Mouse (Mus musculus) CH12.LX (cell line): ENCODE results near the gene Tsn.
A peak's percentile ranks its signal among the peaks of the same experiment; 100 is the strongest.

Source experiments
- CHD2 ChIP-seq: IDR thresholded peaks from 2 replicates; pipeline ENCODE4 v1.6.1; 2011; ENCODE audit warnings: low read length, improper control_type of control experiment
- CTCF ChIP-seq, 2 experiments: IDR thresholded peaks in 1 of 2; conservative IDR thresholded peaks in 1 of 2; 2 replicates each; pipeline ENCODE4 v1.5.1; 2011 to 2012; ENCODE audit warnings: low read depth in 2 of 2, low read length in 2 of 2, improper control_type of control experiment in 1 of 2, inconsistent platforms in 1 of 2, mild to moderate bottlenecking in 1 of 2, moderate library complexity in 1 of 2
- E2F4 ChIP-seq: IDR thresholded peaks from 2 replicates; pipeline ENCODE4 v1.6.1; 2011; ENCODE audit warnings: low read depth, low read length, improper control_type of control experiment; ENCODE audit not compliant: insufficient replicate concordance
- EP300 ChIP-seq: IDR thresholded peaks from 2 replicates; pipeline ENCODE4 v1.6.1; 2011; ENCODE audit warnings: low read length, improper control_type of control experiment
- MAX ChIP-seq: IDR thresholded peaks from 2 replicates; pipeline ENCODE4 v1.6.1; 2011; ENCODE audit warnings: low read length, improper control_type of control experiment
- POLR2A ChIP-seq: IDR thresholded peaks from 2 replicates; pipeline ENCODE4 v1.6.1; 2011; ENCODE audit warnings: low read depth, mild to moderate bottlenecking, improper control_type of control experiment, low read length
- POLR2AphosphoS2 ChIP-seq: IDR thresholded peaks from 2 replicates; pipeline ENCODE4 v1.6.1; 2011; ENCODE audit warnings: low read depth, low read length, improper control_type of control experiment
- UBTF ChIP-seq: IDR thresholded peaks from 2 replicates; pipeline ENCODE4 v1.6.1; 2012; ENCODE audit warnings: low read depth, mild to moderate bottlenecking, inconsistent platforms, low read length, improper control_type of control experiment, moderate library complexity

DNA sequence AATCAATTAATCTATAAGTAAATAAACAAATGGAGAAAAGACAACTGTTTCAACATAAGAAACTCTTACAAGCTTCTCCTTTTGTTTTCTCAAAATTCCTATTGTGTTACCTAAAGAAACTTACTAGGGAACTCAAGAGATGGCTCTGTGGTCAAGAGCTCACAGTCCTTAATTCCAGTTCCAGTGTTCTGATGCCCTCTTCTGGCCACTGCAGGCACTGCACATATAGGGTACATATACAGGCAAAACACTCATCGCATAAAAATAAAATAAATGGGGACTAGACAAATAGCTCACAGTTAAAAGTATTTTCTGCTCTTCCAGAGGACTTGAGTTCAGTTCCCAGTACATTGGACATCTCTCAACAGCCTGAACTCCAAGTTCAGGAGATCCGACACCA lies 9.2 kb upstream of the Tsn start:
- TF ChIP-seq POLR2AphosphoS2, result no peak
- peak; percentile 52 to 68 for TF ChIP-seq CTCF (conservative IDR thresholded peaks at IDR 0.05 in 1 of 2, IDR thresholded peaks at IDR 0.05 in 1 of 2; ENCODE audit: low read depth in 2 of 2, low read length in 2 of 2)
- no peak for TF ChIP-seq POLR2A
- no peak for TF ChIP-seq MAX
- no peak for TF ChIP-seq CHD2
- TF ChIP-seq E2F4, result no peak
- no peak for TF ChIP-seq UBTF
- no peak for TF ChIP-seq EP300
